Mouse (Mus musculus) left cerebral cortex, postnatal 36 days (tissue): ENCODE data around the gene Krtap12-1. TPM values are rescaled to one million over a fixed set of nuclear protein-coding genes. Genes with fewer than 3 reads are reported as not detected.
"Not testable (repeated sequence)": the region's sequence is repeated elsewhere in the genome, so short reads cannot be mapped to it uniquely, and the experiment has no call there.

Experiments used
- DNase-seq, 2 experiments: peaks; one replicate each; pipeline ENCODE4 v3.0.0; 2021 to 2022; ENCODE audit warnings: low spot score in 2 of 2, mixed read lengths in 1 of 2
- intact Hi-C: fragments of 180-260 bp; cut with DNase I; formaldehyde crosslinking; loops from one replicate; pipeline ENCODE4 v1.15.1; 2025
- total RNA-seq, 2 experiments: library from RNA; stranded (reverse); gene quantifications; 2 replicates each; pipeline ENCODE4 v1.2.3; 2021

Gene Krtap12-1
- not detected for total RNA-seq

- intact Hi-C loops, DNase-seq: not testable (repeated sequence)
These were observed at the start of gene Krtap12-1 for GRCm38 (mm10) chr10:77720299-77720698. Krtap12-1 (plus strand) TSS chr10:77720599.

GRCm38 (mm10) chr10:77670710-77671109 lies 49.7 kb upstream of the Krtap12-1 start:
- intact Hi-C loops = no loop called here
- DNase-seq = no peak

- intact Hi-C loops = no loop called here
- no peak for DNase-seq
These were observed 48.9 kb upstream of the Krtap12-1 start for GRCm38 (mm10) chr10:77671519-77671918.

GRCm38 (mm10) chr10:77673765-77674164 lies 46.6 kb upstream of the Krtap12-1 start:
- no peak for DNase-seq
- intact Hi-C loops = no loop called here

- no peak for DNase-seq
These were observed 42.8 kb upstream of the Krtap12-1 start for GRCm38 (mm10) chr10:77677562-77677961.

GRCm38 (mm10) chr10:77682994-77683393 lies 37.4 kb upstream of the Krtap12-1 start:
- intact Hi-C loops = no loop called here
- peak; percentile 17 to 26 for DNase-seq

More at GRCm38 (mm10) chr10:77677562-77677961, 42.8 kb upstream of the Krtap12-1 start:
- intact Hi-C loops = no loop called here

GRCm38 (mm10) chr10:77684181-77684580 lies 36.2 kb upstream of the Krtap12-1 start:
- intact Hi-C loops = no loop called here
- no peak for DNase-seq

GRCm38 (mm10) chr10:77685895-77686664 lies 34.3 kb upstream of the Krtap12-1 start, which contains the start of gene Tspear:
Tspear (plus strand) TSS chr10:77686569.
- DNase-seq = no peak
- intact Hi-C loops = no loop called here

GRCm38 (mm10) chr10:77687021-77687420 lies 33.4 kb upstream of the Krtap12-1 start:
- intact Hi-C loops = no loop called here

GRCm38 (mm10) chr10:77690356-77690807 lies 30.0 kb upstream of the Krtap12-1 start, which contains the start of gene Gm19402:
Gm19402 (minus strand) TSS chr10:77690757.
- intact Hi-C loops, DNase-seq: not testable (repeated sequence)

More at GRCm38 (mm10) chr10:77687021-77687420, 33.4 kb upstream of the Krtap12-1 start:
- DNase-seq = no peak

- DNase-seq = no peak
These were observed 23.3 kb upstream of the Krtap12-1 start, which contains the start of gene Gm9508 for GRCm38 (mm10) chr10:77697133-77697532. Gm9508 (minus strand) TSS chr10:77697233.

GRCm38 (mm10) chr10:77706326-77706725 lies 14.1 kb upstream of the Krtap12-1 start, which contains the start of gene Gm10272:
Gm10272 (plus strand) TSS chr10:77706626.
- DNase-seq = no peak
- intact Hi-C loops = no loop called here

More at GRCm38 (mm10) chr10:77697133-77697532, 23.3 kb upstream of the Krtap12-1 start, which contains the start of gene Gm9508:
- intact Hi-C loops = no loop called here

- intact Hi-C loops = no loop called here
- no peak for DNase-seq
These were observed 10.6 kb upstream of the Krtap12-1 start for GRCm38 (mm10) chr10:77709831-77710230.

GRCm38 (mm10) chr10:77711157-77711556 lies 9.2 kb upstream of the Krtap12-1 start, which contains the start of gene Gm10024:
Gm10024 (plus strand) TSS chr10:77711457.
- intact Hi-C loops, DNase-seq: not testable (repeated sequence)

- intact Hi-C loops = no loop called here
- no peak for DNase-seq
These were observed 6.7 kb upstream of the Krtap12-1 start for GRCm38 (mm10) chr10:77713734-77714133.

- DNase-seq = no peak
- intact Hi-C loops = no loop called here
These were observed 4.9 kb upstream of the Krtap12-1 start, which contains the start of gene Gm10142 for GRCm38 (mm10) chr10:77715507-77715906. Gm10142 (plus strand) TSS chr10:77715807.

- intact Hi-C loops = no loop called here
- no peak for DNase-seq
These were observed 4.5 kb downstream of the Krtap12-1 start for GRCm38 (mm10) chr10:77724855-77725254.

GRCm38 (mm10) chr10:77726186-77726585 lies 5.8 kb downstream of the Krtap12-1 start, which contains the start of gene Gm10100:
Gm10100 (plus strand) TSS chr10:77726486.
- intact Hi-C loops = no loop called here
- DNase-seq = no peak

GRCm38 (mm10) chr10:77728280-77728679 lies 7.9 kb downstream of the Krtap12-1 start:
- intact Hi-C loops = no loop called here

GRCm38 (mm10) chr10:77729241-77729640 lies 8.8 kb downstream of the Krtap12-1 start:
- no peak for DNase-seq
- intact Hi-C loops = no loop called here

More at GRCm38 (mm10) chr10:77728280-77728679, 7.9 kb downstream of the Krtap12-1 start:
- no peak for DNase-seq
